Mouse (Mus musculus): ENCODE data around the gene Crybg1. TPM values are rescaled to one million over a fixed set of nuclear protein-coding genes. Genes with fewer than 3 reads are reported as not detected.
A peak's percentile ranks its signal among the peaks of the same experiment; 100 is the strongest.

Crybg1 gene
- 5.9 and 6.9 TPM in 2 replicates for polyA plus RNA-seq (2012; rRNA removed)

GRCm38 (mm10) chr10:44148337-44149317, at the start of gene Crybg1:
Crybg1 (minus strand) TSS chr10:44148853.
- WGBS, result 18% methylated on average over 53 of the region's 53 CpGs
- 0 out of 2 replicates have a peak, but pooled peaks cover 2% of the 10 kb centered on the region for H3K27me3 ChIP-seq (ENCODE audit: control insufficient read depth, insufficient read depth, low read length)
- no peaks in the 10 kb centered on the region; the same call in 1 of the 2 replicates for H3K4me1 ChIP-seq (ENCODE audit: control insufficient read depth, insufficient read depth, insufficient read length)
- H3K4me3 ChIP-seq (ENCODE audit: extremely low read depth, insufficient read depth, insufficient read length), result no peak within 1 kb of the TSS
- peak; percentile 1 to 35 for DNase-seq (ENCODE audit: low read depth in 1 of 2, low spot score in 2 of 2)
- TF ChIP-seq CTCF (IDR thresholded peaks at IDR 0.05; ENCODE audit: extremely low read depth, insufficient read depth, insufficient read length, insufficient replicate concordance) (peak; percentile 50; the same call in 1 of the 2 replicates), POLR2A (IDR thresholded peaks at IDR 0.05; ENCODE audit: low read depth, low read length) (no peak)
- no peaks in the 10 kb centered on the region for H3K36me3 ChIP-seq (ENCODE audit: control insufficient read depth, insufficient read depth, low read length)
- H3K27ac ChIP-seq (ENCODE audit: insufficient read depth, low read length), result no peak within 1 kb of the TSS

DNA sequence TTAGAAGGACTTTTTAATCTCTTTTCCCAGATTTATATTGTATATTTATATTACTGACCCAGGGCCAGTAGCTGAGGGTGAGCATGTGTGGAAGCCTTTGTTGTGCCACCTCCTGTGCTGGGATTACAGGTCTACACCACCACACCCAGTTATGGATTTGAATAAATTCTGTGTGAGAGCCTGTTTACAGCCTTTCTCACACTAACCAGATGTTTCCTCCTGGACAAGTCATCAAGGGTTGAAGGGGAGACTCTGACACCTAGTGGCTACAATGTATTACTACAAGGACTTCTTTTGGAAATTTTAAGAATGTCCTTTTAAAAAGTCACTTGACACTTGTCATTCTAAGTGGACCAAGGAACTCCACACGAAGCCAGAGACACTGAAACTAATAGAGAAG, 28.7 kb upstream of the Crybg1 start:
- TF ChIP-seq POLR2A (IDR thresholded peaks at IDR 0.05; ENCODE audit: low read depth, low read length), result no peak
- TF ChIP-seq CTCF (IDR thresholded peaks at IDR 0.05; ENCODE audit: extremely low read depth, insufficient read depth, insufficient read length, insufficient replicate concordance), result no peak
- 0% methylated on average over 1 of the region's 1 CpGs for WGBS
- no peak overlapping the region for H3K27ac ChIP-seq (ENCODE audit: insufficient read depth, low read length)
- H3K27me3 ChIP-seq (ENCODE audit: control insufficient read depth, insufficient read depth, low read length), result no peaks in the 10 kb centered on the region
- no peaks in the 10 kb centered on the region for H3K36me3 ChIP-seq (ENCODE audit: control insufficient read depth, insufficient read depth, low read length)
- no peaks in the 10 kb centered on the region for H3K4me1 ChIP-seq (ENCODE audit: control insufficient read depth, insufficient read depth, insufficient read length)
- DNase-seq (ENCODE audit: low read depth in 1 of 2, low spot score in 2 of 2), result peak in 1 of 2 experiments; percentile 8
- H3K4me3 ChIP-seq (ENCODE audit: extremely low read depth, insufficient read depth, insufficient read length), result no peak overlapping the region

GRCm38 (mm10) chr10:44176548-44176947, 27.9 kb upstream of the Crybg1 start:
- no peak for DNase-seq (ENCODE audit: low read depth in 1 of 2, low spot score in 2 of 2)
- Histone ChIP-seq H3K36me3 (ENCODE audit: control insufficient read depth, insufficient read depth, low read length) (no peaks in the 10 kb centered on the region), H3K27ac (ENCODE audit: insufficient read depth, low read length) (no peak overlapping the region), H3K4me1 (ENCODE audit: control insufficient read depth, insufficient read depth, insufficient read length) (no peaks in the 10 kb centered on the region), H3K4me3 (ENCODE audit: extremely low read depth, insufficient read depth, insufficient read length) (no peak overlapping the region), H3K27me3 (ENCODE audit: control insufficient read depth, insufficient read depth, low read length) (no peaks in the 10 kb centered on the region)
- TF ChIP-seq POLR2A (IDR thresholded peaks at IDR 0.05; ENCODE audit: low read depth, low read length) (no peak), CTCF (IDR thresholded peaks at IDR 0.05; ENCODE audit: extremely low read depth, insufficient read depth, insufficient read length, insufficient replicate concordance) (no peak)

DNA sequence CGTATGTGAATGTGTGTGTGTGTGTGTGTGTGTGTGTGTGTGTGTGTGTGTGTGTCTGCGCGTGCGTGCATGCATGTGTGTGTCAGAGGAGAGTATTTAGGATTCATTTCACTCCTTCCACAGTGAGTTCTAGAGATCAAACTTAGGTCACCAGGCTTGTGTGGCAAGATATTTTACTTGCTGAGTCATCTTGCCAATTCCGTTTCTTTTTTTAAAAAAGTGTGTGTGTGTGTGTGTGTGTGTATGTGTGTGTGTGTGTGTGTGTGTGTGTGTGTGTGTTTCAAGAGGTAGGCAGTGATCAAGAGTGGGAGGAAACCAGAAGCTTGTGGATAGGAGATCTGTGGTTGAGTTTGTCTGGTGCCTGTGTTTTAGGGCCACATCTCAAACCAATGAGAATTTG, 27.5 kb upstream of the Crybg1 start:
- Histone ChIP-seq H3K27ac (ENCODE audit: insufficient read depth, low read length) (no peak overlapping the region), H3K36me3 (ENCODE audit: control insufficient read depth, insufficient read depth, low read length) (no peaks in the 10 kb centered on the region), H3K27me3 (ENCODE audit: control insufficient read depth, insufficient read depth, low read length) (no peaks in the 10 kb centered on the region), H3K4me1 (ENCODE audit: control insufficient read depth, insufficient read depth, insufficient read length) (no peaks in the 10 kb centered on the region), H3K4me3 (ENCODE audit: extremely low read depth, insufficient read depth, insufficient read length) (no peak overlapping the region)
- 22% methylated on average over 5 of the region's 5 CpGs for WGBS
- no peak for DNase-seq (ENCODE audit: low read depth in 1 of 2, low spot score in 2 of 2)
- TF ChIP-seq POLR2A (IDR thresholded peaks at IDR 0.05; ENCODE audit: low read depth, low read length) (no peak), CTCF (IDR thresholded peaks at IDR 0.05; ENCODE audit: extremely low read depth, insufficient read depth, insufficient read length, insufficient replicate concordance) (no peak)

DNA sequence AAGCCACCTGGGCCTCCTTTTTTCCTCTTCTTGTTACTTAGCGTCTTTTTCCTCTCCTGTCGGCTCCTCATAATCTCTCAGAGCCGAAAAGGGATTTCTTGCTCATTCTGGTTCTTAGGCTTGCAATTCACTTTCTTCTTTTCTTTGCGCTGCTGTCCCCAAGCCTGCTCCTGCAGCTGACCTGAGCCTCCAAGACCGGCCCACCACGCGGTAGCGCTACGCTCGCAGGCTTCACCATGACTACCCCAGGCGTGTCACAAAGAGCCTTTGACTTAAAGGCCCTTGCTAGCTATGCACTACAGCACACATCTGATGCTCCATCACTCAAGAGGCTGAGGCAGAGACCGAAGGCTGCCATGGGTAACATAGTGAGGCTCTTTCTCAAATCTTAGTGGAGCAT, 21.5 kb upstream of the Crybg1 start:
- TF ChIP-seq CTCF (IDR thresholded peaks at IDR 0.05; ENCODE audit: extremely low read depth, insufficient read depth, insufficient read length, insufficient replicate concordance) (no peak), POLR2A (IDR thresholded peaks at IDR 0.05; ENCODE audit: low read depth, low read length) (no peak)
- no peak for DNase-seq (ENCODE audit: low read depth in 1 of 2, low spot score in 2 of 2)
- Histone ChIP-seq H3K4me1 (ENCODE audit: control insufficient read depth, insufficient read depth, insufficient read length) (no peaks in the 10 kb centered on the region), H3K36me3 (ENCODE audit: control insufficient read depth, insufficient read depth, low read length) (no peaks in the 10 kb centered on the region), H3K27ac (ENCODE audit: insufficient read depth, low read length) (no peak overlapping the region), H3K4me3 (ENCODE audit: extremely low read depth, insufficient read depth, insufficient read length) (no peak overlapping the region), H3K27me3 (ENCODE audit: control insufficient read depth, insufficient read depth, low read length) (no peaks in the 10 kb centered on the region)
- WGBS, result 88% methylated on average over 12 of the region's 12 CpGs

GRCm38 (mm10) chr10:44167061-44167460, 18.4 kb upstream of the Crybg1 start:
- TF ChIP-seq CTCF (IDR thresholded peaks at IDR 0.05; ENCODE audit: extremely low read depth, insufficient read depth, insufficient read length, insufficient replicate concordance) (no peak), POLR2A (IDR thresholded peaks at IDR 0.05; ENCODE audit: low read depth, low read length) (no peak)
- Histone ChIP-seq H3K36me3 (ENCODE audit: control insufficient read depth, insufficient read depth, low read length) (no peaks in the 10 kb centered on the region), H3K27me3 (ENCODE audit: control insufficient read depth, insufficient read depth, low read length) (no peaks in the 10 kb centered on the region), H3K4me3 (ENCODE audit: extremely low read depth, insufficient read depth, insufficient read length) (no peak overlapping the region), H3K27ac (ENCODE audit: insufficient read depth, low read length) (no peak overlapping the region), H3K4me1 (ENCODE audit: control insufficient read depth, insufficient read depth, insufficient read length) (no peaks in the 10 kb centered on the region)
- 96% methylated on average over 5 of the region's 5 CpGs for WGBS
- DNase-seq (ENCODE audit: low read depth in 1 of 2, low spot score in 2 of 2), result no peak

Measured in spleen, adult 2 months (tissue).